Mouse (Mus musculus) small intestine, adult 2 months (tissue): ENCODE results near the gene Tmem273. TPM values are rescaled to one million over a fixed set of nuclear protein-coding genes. Genes with fewer than 3 reads are reported as not detected.

ENCODE experiments used
- H3K27ac ChIP-seq: fragments of 200-500 bp; 2 replicates; pipeline ENCODE4 v1.5.1; 2012; ENCODE audit warnings: low read depth, low read length, control low read depth, inconsistent platforms; ENCODE audit not compliant: insufficient read depth
- H3K27me3 ChIP-seq: fragments of 200-500 bp; 2 replicates; pipeline ENCODE4 v1.6.1; 2012; ENCODE audit warnings: mild to moderate bottlenecking, moderate library complexity, low read length, inconsistent platforms; ENCODE audit not compliant: control insufficient read depth, insufficient read depth
- H3K36me3 ChIP-seq: fragments of 200-500 bp; 2 replicates; pipeline ENCODE4 v1.6.1; 2012; ENCODE audit warnings: mild to moderate bottlenecking, low read length, control low read depth, inconsistent platforms; ENCODE audit not compliant: control insufficient read depth, insufficient read depth
- H3K4me1 ChIP-seq: fragments of 200-500 bp; 2 replicates; pipeline ENCODE4 v1.6.1; 2012; ENCODE audit warnings: low read length, inconsistent platforms, mixed read lengths; ENCODE audit not compliant: control insufficient read depth, insufficient read depth, insufficient read length
- H3K4me3 ChIP-seq: fragments of 200-500 bp; 2 replicates; pipeline ENCODE4 v1.5.1; 2012; ENCODE audit warnings: low read depth, mild to moderate bottlenecking, control low read depth, inconsistent platforms, low read length, moderate library complexity
- CTCF ChIP-seq: fragments of 200-500 bp; IDR thresholded peaks from 2 replicates; pipeline ENCODE4 v1.5.1; 2012; ENCODE audit warnings: low read depth, mild to moderate bottlenecking, control low read depth, inconsistent platforms, low read length, moderate library complexity, mixed read lengths; ENCODE audit not compliant: insufficient replicate concordance, insufficient read length; ENCODE audit errors: extremely low read depth
- POLR2A ChIP-seq: fragments of 200-500 bp; IDR thresholded peaks from 2 replicates; pipeline ENCODE4 v1.6.1; 2012; ENCODE audit warnings: low read depth, mild to moderate bottlenecking, control low read depth, inconsistent platforms, low read length, moderate library complexity
- WGBS: fragments of 180-500 bp; shearing (Covaris S2); methylation state at CpG from one replicate; pipeline ENCODE4 v1.1.7; 2018; 5-methylcytosine and 5-hydroxymethylcytosine counted together
- polyA plus RNA-seq: library from polyadenylated mRNA; depleted of rRNA; stranded (reverse); fragments of >200 nt; gene quantifications from 2 replicates; pipeline ENCODE4 v1.2.3, GENCODE M21; 2012

Gene Tmem273
- polyA plus RNA-seq, 1 experiment, result 1.5 TPM

DNA sequence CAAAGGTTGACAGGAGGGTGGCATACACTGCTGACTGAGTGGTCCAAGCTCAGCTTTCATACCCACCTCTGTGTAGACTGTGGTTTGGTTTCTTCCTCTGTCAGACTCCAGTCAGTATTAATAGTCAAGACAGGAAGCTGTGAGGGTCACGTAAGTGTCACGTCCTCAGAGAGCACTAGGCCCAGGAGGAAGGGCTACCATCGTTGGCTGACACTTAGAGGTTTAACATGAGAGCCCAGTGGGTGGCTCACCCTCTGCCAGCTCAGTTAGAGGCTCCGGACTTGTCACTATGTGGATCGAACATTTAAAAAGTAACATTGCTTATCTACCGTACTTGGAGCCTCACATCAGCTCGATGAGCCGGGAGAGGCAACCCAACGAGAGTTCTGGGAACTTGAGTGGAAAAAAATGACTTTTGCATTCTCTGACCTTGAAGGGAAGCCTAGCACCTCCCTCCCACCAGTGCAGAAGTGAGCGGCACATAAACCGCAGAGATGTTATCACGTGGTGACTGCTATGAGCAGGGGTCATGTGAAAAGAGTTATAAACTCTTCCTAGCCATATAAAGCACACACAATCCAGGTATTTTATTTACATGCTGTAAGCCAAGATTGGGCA lies 1.5 kb upstream of the Tmem273 start:
- H3K27ac ChIP-seq, result peak overlapping the region; percentile 41
- WGBS, result 42% methylated on average over 12 of the region's 12 CpGs
- peaks cover 5% of the 10 kb centered on the region; the same call in 1 of the 2 replicates for H3K4me1 ChIP-seq
- H3K36me3 ChIP-seq, result no peaks in the 10 kb centered on the region
- H3K27me3 ChIP-seq, result no peaks in the 10 kb centered on the region
- no peak overlapping the region for H3K4me3 ChIP-seq
- TF ChIP-seq CTCF (no peak), POLR2A (no peak)

DNA sequence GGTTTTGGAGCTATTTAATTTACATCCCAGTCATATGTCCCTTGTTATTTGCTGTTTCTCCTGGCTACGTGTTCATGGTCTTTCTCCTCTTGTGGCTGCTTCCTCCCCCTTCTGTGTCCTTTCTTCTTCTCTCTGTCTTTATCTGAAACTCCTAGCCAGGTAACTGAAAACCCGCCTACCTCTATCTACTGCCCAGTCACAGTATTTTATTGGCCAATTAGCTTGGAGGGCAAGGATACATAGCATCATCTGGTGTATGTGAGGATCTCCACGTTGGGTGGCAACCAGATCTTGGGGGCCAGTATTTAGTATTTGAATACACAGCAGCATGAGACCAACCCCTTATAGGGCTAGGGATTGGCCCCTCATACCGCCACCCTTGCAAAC lies 1.0 kb upstream of the Tmem273 start:
- TF ChIP-seq POLR2A (no peak), CTCF (no peak)
- WGBS, result 46% methylated on average over 4 of the region's 4 CpGs
- Histone ChIP-seq H3K4me3 (no peak overlapping the region), H3K27me3 (no peaks in the 10 kb centered on the region), H3K4me1 (peaks cover 5% of the 10 kb centered on the region; the same call in 1 of the 2 replicates), H3K27ac (0 out of 2 replicates have a peak overlapping the region, but pooled peaks have one; percentile 8), H3K36me3 (no peaks in the 10 kb centered on the region)

DNA sequence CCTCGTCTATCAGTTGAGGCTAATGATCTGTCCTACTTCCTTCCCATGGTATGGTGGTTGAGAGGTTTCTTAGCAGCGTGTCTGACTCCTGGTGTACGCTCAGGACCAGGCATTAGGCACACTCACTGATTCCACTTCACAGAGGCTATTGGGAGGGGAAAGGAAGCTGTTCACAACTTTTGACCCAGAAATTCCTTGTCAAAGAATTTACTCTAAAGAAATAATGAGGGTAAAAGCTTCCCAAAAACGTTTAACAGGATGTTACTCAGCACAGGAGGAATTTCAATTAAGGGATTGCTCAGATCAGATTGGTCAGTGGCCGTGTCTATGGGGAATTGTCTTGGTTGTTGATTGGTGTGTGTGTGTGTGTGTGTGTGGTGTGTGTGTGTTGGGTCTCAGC lies 1.9 kb downstream of the Tmem273 start:
- Histone ChIP-seq H3K27ac (no peak overlapping the region), H3K4me3 (no peak overlapping the region), H3K4me1 (peaks cover 5% of the 10 kb centered on the region; the same call in 1 of the 2 replicates), H3K36me3 (no peaks in the 10 kb centered on the region), H3K27me3 (no peaks in the 10 kb centered on the region)
- TF ChIP-seq CTCF (no peak), POLR2A (no peak)
- 59% methylated on average over 5 of the region's 5 CpGs for WGBS

DNA sequence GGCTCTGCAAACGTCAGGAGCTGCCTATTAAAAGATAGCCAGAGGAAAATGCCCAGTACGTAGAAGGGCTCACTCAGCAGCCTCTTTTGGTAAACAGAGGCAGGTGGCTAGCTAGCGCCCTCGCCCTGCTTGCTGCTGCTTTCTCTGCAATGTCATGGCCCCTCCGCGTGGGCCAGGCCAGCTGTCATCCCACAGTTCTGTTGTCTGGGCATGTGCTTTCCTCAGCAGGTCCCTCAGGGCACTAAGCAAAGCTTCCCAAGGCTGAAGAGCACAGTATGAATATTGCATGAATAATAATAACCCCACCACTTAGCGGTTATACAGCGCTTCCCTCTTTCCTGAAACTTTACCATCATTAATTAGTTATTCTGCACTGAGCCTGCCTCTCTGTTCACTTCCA lies 10.6 kb downstream of the Tmem273 start:
- no peak for TF ChIP-seq CTCF
- TF ChIP-seq POLR2A, result no peak
- Histone ChIP-seq H3K36me3 (no peaks in the 10 kb centered on the region), H3K4me3 (no peak overlapping the region), H3K27me3 (no peaks in the 10 kb centered on the region), H3K4me1 (no peaks in the 10 kb centered on the region; the same call in 1 of the 2 replicates), H3K27ac (no peak overlapping the region)
- 75% methylated on average over 8 of the region's 8 CpGs for WGBS

DNA sequence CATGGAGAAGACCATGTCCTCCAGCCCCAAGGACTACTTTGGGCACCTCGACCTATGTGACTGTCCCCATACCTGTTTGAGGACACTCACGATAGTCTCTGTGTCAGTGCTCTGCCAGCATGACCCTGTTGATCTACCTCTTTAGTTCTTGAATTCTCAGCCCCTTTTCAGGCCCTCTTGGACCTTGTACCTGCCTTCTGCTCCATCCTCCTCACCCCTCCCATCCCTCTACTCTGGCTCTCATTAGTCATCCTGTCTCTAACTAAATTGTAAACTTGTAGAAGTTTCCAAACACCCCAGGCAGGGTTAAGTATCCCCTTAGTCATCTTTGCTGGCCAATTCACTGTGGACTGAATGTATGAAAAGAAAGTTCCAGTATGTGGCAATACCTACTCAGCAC lies 12.0 kb downstream of the Tmem273 start:
- H3K27me3 ChIP-seq, result no peaks in the 10 kb centered on the region
- 59% methylated on average over 2 of the region's 2 CpGs for WGBS
- H3K4me1 ChIP-seq, result no peaks in the 10 kb centered on the region; the same call in 1 of the 2 replicates
- no peak overlapping the region for H3K4me3 ChIP-seq
- no peaks in the 10 kb centered on the region for H3K36me3 ChIP-seq
- TF ChIP-seq CTCF, result no peak
- TF ChIP-seq POLR2A, result no peak
- no peak overlapping the region for H3K27ac ChIP-seq

DNA sequence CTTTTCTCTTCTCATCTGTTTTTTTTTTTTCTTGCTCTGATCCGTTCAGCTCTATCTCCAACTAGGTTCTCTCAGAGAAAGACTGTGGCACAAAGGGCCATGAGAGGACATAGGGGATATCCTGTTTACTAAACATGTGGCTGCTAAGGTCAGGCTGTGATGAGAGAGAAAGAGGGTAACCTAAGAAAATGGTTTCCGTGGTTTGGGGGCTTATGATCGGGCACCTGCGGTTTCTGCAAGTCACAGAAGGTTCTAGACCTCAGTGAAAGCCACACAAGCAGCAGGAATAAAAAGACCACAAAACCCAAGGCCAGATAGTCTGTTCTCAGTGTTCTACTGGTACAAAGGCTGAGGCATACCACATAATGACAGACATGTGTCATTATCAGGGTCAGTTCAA lies 12.6 kb downstream of the Tmem273 start:
- Histone ChIP-seq H3K27ac (no peak overlapping the region), H3K4me3 (no peak overlapping the region), H3K36me3 (no peaks in the 10 kb centered on the region), H3K4me1 (no peaks in the 10 kb centered on the region; the same call in 1 of the 2 replicates), H3K27me3 (no peaks in the 10 kb centered on the region)
- TF ChIP-seq POLR2A, result no peak
- no peak for TF ChIP-seq CTCF
- 74% methylated on average over 4 of the region's 4 CpGs for WGBS

DNA sequence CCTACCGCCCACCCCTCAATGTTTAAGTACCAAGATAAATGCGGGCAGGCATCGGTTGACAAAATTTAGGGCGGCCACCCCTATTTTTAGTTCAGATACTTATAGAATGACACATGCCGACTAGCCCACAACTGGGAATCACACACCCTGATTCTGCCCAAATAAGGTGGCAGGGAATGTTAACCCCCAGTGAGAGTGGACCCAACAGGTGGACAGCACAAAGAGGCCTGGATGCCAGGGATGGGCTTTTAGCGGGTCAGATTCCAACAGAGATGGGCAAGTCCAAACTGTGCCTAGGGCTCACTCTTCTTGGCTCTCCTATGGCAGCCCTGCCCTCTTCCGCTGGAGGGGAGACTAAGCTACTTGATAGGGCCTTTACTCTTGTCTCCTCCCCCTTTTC lies 14.3 kb downstream of the Tmem273 start:
- H3K27me3 ChIP-seq, result no peaks in the 10 kb centered on the region
- 93% methylated on average over 7 of the region's 7 CpGs for WGBS
- TF ChIP-seq CTCF, result no peak
- no peak for TF ChIP-seq POLR2A

More for the DNA sequence above, 14.3 kb downstream of the Tmem273 start:
- no peaks in the 10 kb centered on the region; the same call in 1 of the 2 replicates for H3K4me1 ChIP-seq
- no peaks in the 10 kb centered on the region for H3K36me3 ChIP-seq
- no peak overlapping the region for H3K4me3 ChIP-seq
- H3K27ac ChIP-seq, result no peak overlapping the region
